Mouse (Mus musculus): Measurements from ENCODE around the gene Chchd3.

The Chchd3 gene

GRCm38 (mm10) chr6:33001271-33001670 is 58.8 kb downstream of the Chchd3 start:
- DNase-seq: no peak

DNA sequence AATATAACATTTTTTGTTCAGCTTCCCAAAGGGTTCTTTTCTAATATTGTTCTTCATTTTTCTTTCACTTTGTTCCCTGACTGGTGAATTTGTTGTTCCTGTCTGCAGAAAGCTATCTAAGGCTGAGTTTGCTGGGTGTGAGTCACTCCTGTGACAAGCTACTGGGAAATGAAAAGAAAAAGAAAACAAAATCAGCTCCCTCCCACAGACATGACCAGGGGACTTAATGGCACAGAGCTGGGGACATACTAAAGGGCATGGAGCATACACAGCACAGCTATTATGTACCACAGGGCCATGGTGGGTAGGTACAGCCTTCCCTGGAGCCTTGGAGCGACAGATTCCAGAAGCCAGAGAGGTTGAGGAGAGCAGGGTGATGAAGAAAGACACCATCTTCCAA is 63.5 kb downstream of the Chchd3 start:
- DNase-seq: no peak

DNA sequence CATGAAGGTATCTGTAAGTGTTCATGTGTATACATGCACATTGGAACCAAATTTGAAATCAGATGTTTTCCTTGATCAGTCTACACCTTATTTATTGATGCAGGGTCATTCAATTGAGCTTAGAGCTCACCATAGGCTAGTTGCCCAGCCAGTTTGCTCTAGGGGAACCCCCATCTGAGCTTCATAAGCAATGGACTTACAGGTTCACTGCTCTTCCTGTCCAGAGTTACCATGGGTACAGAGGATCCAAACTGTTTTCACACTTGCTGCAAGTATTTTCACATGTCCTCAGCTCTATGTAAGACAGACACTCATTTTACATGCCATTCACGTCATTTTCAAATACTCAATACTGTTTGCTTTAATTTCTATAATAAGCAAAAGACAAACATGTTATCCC is 66.2 kb downstream of the Chchd3 start:
- no peak for DNase-seq

GRCm38 (mm10) chr6:32990061-32990633 is 69.9 kb downstream of the Chchd3 start:
- DNase-seq: no peak

GRCm38 (mm10) chr6:32988561-32988960 is 71.5 kb downstream of the Chchd3 start:
- DNase-seq: no peak

DNA sequence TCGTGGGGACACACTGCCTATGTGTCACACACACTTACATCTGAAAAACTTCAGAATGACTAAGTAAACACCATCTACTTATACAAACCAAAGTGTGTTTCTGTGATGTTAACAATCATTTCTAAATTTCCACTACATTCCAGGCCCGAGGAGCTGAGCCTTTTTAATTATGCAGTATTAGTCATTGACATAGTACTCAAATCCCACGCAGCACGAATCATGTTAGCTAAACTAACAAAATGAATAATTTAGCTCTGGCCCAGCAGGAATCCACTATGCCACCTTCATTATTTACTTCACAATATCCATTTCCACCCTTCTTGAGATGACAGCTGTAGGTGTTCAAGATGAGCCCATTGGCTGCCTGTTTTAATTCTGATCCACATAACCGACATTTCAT is 76.2 kb downstream of the Chchd3 start:
- DNase-seq: no peak

GRCm38 (mm10) chr6:32981253-32981652 is 78.8 kb downstream of the Chchd3 start:
- no peak for DNase-seq

DNA sequence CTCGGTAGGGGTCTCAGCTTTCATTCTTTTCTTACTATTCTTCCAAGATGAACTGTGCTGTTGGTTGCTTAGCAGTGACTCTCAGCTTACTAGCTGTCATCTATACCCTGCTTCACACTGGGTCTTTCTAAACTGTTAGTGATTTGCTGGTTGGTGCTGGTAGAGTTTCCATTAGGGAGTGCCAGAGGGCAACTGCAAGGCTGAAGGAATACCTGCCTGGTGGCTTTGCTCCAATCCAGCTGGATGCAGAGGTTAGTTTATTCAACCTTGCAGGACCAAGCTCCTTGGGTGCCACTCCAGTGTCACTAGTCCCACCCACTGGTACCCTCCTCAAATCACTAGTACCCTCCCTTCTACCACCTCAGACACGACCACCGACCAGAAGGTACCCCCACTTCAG is 81.2 kb downstream of the Chchd3 start:
- no peak for DNase-seq

DNA sequence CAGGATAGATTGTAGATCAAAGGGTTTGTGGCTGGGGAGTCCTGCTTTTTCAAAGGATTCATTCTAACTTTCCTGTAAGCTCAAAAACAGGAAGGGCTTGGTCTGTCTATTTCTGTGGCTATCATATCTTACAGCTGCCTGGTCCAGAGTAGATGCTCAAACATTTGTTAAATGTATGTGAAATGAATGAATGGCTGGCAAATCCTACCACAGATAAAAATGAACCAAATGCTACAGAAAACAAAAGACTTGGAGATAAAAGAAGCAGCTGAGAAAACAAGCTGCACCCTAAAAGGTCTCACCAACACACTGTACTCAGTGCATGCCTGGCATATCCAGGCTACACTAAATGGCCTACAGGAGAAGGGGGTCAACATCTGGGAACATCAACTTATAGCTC is 88.1 kb downstream of the Chchd3 start:
- DNase-seq: no peak

- no peak for DNase-seq
Observed at GRCm38 (mm10) chr6:32968971-32969370, 91.1 kb downstream of the Chchd3 start.

- no peak for DNase-seq
Observed at GRCm38 (mm10) chr6:32962048-32962447, 98.0 kb downstream of the Chchd3 start.

DNA sequence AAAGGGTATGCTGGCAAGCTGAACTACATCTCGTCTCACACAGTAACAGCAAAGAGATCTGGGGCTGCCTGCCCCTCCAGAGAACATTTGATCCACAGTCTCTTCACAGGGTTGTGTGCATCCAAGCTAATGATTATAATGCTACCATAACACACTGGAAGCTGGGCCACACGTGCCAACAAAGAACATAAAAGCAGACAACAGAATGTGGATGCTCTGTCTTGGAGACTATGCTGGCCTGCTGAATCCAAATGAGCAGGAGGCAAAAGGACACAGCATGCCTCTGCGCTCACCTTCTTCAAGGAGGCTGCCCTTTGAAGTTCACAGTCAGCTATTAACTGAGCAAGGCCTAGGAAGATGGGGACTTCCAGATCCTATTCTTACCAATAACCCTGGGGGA is 98.6 kb downstream of the Chchd3 start:
- DNase-seq: no peak

DNA sequence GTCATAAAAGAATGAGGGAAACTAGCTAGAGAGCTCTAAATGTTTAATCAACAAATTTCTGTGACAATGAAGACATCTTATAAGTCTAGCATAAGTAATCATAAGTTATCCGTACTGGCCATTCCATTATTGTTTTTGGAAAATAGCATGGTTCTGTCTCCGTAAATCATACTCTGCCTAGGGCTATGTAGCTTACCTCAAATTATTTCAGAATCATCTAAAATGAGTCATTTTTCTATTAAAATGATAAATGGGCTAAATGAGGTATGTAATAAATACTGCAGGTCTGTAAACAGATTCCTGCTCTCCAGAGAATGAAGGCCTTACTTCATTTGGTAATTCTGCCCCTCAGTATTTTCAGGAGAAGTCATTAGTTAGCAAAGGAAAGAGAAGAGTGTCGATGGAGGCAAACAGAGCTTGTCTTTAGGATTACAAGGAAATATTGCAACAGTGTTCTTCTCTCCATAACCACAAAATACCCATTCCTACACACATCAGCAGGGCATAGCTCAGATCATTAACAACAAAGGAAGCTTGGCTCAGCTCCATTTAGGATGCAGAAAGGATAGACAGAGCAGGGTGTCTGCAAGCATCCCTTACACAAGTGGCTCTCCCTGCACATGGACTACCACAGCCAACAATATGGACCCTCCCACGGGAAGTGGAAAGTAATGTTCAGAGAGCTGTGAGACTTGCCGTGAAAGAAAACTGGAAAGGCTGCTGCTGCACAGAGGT is 100.1 kb downstream of the Chchd3 start:
- no peak for DNase-seq

GRCm38 (mm10) chr6:32955481-32955880 is 104.6 kb downstream of the Chchd3 start:
- no peak for DNase-seq

DNA sequence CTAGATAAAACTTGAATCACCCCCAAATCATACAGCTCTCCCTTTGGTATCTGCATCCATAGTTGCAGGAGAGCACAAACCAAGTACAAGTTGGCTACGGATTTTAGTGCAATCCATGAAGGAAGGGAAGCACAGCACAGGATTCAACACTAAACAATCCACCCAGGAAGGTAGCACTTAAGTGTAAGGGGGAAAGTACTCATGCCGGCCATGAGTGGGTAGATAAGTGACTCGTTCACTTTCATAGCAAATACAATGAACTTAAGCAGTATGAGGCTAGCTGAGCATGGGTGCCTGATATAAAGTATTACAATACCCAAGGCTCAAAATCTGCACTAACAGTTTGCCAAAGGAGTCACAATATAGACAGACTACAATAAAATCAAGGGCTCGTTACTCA is 109.1 kb downstream of the Chchd3 start:
- DNase-seq: no peak

- no peak for DNase-seq
Observed at GRCm38 (mm10) chr6:32949702-32950101, 110.4 kb downstream of the Chchd3 start.

DNA sequence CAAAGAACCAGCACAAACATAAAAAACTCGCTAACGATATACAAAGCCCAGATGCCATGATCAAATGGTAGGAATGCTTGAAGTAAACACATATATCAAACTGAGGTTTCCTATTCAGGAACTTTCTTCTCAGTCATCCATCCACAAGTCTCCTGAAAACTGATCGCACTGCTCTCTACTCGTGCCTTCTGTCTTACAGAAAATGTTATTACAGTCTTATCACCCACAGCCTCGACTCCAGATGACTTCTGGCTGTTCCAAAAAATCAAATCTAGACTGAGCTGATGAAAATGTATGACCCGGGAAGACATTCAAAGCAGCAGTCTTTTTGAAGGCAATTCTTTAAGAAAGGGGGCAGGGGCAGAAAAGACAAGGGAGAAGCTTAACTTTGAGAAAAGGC is 112.8 kb downstream of the Chchd3 start:
- no peak for DNase-seq

- DNase-seq: no peak
Observed at GRCm38 (mm10) chr6:32944956-32945355, 115.1 kb downstream of the Chchd3 start.

- no peak for DNase-seq
Observed at GRCm38 (mm10) chr6:32943651-32944050, 116.4 kb downstream of the Chchd3 start.

- DNase-seq: no peak
Observed at GRCm38 (mm10) chr6:32940299-32940698, 119.8 kb downstream of the Chchd3 start.

GRCm38 (mm10) chr6:32937643-32938042 is 122.4 kb downstream of the Chchd3 start:
- no peak for DNase-seq

GRCm38 (mm10) chr6:32936794-32937193 is 123.3 kb downstream of the Chchd3 start:
- no peak for DNase-seq

DNA sequence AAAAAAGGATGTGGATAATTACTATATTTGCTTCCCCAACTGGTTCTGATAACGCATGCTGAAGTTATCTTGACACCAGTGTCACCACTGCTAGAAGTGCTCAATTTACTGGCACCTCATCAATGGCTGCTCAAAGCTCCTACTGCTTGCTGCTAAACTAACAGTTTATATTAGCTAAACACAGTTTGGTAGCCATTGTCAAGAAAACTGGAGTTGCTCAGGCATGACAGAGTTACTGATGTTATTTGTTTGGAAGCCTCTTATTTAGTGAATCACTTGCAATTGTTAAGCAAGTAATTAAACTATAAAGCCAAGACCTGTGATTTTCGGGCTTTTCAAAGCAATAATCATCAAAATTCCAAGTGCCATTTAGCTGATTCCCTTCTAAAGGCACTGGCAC is 123.7 kb downstream of the Chchd3 start:
- DNase-seq: no peak

DNA sequence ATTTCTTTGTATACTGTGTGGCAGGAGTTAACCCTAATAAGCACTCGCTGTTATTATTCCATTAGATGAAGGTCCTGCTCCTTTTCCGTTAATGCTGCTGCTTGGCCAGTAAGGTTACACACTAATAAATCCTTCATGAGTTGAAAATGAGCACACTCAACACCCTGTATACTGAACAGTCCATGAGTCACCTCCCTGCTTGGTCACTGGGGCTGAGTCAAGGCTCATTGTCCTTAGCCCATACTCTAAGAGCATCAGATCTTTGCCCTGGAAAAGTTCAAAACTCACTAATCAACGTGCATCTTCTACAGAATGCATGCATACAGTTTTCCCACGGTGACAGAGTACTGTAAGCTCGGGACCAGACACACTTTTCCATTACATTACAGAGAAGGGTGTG is 124.5 kb downstream of the Chchd3 start:
- no peak for DNase-seq
